Mouse (Mus musculus) neural tube, embryonic 10.5 days (tissue): ENCODE results near the gene Git2.

Experiments used
- DNase-seq: peaks from one replicate; pipeline ENCODE4 v3.0.0-alpha.2; 2017; ENCODE audit warnings: low spot score; ENCODE audit errors: extremely low spot score

Gene Git2

DNA sequence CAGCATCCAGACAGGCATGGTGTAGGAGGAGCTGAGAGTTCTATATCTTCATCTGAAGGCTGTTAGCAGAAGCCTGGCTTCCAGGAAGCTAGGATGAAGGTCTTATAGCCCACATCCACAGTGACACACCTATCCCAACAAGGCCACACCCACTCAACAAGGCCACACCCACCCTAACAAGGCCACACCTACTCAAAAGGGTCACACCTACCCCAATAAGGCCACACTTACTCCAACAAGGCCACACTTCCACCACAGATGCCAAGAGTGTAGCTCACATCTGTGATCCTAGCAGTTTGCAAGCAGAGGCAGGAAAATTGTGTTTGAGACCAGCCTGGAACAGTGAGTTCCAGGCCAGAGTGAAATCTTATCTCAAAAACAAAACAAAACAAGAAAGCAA is 87.4 kb downstream of the Git2 start:
- no peak for DNase-seq

GRCm38 (mm10) chr5:114686726-114687210 is 88.5 kb downstream of the Git2 start:
- no peak for DNase-seq

DNA sequence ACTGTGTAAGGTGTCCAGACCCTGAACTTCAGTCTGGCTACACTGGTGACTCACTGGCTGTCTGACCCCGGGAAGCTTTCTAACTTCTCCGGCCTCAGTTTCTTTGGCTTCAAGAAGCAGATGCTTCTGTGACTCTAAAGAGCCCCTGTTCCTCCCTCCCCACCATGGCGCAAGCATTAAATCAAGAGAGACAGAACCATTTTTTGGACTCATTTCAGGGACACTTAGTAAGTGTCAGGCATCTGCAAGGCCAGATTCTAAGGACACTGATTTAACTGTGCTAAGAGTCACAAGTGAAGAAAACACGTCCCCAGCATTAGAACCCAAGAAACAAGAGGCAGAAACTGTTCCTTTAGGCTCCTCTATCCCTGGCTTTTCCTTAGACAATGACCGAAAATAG is 89.3 kb downstream of the Git2 start:
- DNase-seq: no peak

DNA sequence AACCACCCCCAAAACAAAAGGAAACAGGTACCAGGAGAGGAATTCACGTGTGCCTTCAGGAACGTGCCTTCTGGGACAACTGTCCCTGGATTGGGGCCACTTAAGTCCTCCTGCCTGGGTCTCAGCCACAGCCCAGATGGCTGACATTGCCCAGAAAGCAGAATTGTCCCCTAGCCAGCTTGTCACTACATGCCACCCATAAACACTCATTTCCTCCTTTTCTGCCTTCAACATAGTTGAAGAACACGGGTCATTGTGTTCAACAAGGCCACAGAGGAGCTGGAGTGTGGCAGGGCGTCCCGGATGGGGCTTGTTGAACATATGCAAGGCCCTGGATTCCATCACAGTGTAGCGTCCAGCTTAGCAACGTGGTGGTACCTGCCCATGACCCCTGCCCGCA is 93.6 kb downstream of the Git2 start:
- DNase-seq: no peak

DNA sequence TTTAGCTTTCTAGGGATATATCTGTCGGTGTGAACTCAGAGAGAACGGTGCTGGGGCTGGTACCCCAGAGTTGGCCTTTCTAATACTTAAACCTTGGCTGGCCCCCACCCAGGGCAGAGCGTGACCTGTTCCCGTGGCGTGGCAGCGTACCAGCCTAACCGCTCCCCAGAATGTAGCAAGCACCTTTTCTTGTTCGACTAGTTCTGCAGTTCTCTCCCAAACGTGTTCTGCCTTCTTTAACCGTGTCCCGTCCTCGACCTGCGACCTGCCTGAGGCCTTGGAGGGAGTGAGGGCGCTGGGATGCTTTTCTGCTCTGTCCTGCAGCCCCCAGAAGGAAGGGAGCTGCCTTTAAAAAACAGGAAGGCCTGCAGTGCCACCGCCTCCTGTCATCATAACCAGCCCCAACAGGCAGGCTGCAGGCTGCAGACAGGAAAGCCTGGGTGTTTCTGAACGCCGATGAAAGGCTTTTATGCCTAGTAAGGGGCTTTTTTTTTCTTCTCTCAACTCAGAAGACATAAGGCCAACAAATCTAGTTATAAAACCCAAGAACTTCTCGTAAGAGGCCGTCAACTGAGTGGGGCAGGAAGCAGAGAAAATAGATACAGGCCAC is 94.5 kb downstream of the Git2 start:
- no peak for DNase-seq

DNA sequence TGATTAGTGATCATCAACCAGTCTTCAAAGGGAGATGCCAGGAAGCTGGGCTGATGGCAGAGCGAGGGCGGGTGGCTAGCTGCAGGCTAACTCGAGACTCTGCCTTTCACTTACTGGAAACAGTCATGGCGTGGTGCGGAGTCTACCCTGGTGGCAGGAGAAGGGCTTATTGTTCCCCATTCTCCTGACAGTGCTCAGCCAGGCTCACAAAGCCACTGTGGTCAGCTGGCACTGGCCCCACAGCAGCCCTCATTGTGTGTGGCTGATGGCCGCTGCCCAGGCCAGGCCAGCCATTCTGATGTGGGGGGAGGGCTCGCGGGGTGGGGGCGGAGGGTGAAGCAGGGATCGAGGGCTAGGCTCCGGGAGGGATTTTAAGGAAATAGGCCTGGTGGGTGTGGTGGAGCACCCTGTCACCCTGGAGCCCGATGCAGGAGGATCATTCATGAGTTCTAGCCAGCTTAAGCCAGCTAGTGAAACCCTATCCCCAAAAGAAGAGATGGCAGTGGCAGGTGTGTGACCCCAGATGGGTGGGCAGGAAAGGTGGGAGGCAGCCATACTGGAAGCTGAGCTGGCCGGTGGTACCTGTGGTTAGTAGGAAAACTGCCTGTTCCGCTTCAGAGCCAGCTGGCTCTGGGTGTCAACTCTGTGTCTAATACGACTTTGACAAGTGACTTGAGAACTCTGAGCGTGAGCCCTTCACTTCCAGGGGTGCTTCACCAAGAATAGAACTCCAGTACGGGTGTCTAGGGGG is 95.3 kb downstream of the Git2 start:
- no peak for DNase-seq
